Mouse (Mus musculus) layer of hippocampus, adult 2 months (tissue): ENCODE data around the gene Lrrfip1. TPM values are rescaled to one million over a fixed set of nuclear protein-coding genes. Genes with fewer than 3 reads are reported as not detected.
A peak's percentile ranks its signal among the peaks of the same experiment; 100 is the strongest.

Source experiments
- DNase-seq, 2 experiments: peaks; one replicate each; pipeline ENCODE4 v3.0.0; 2022; ENCODE audit warnings: low spot score in 2 of 2
- H3K27ac ChIP-seq: fragments of 200-600 bp; 2 replicates; pipeline ENCODE4 v1.8.1; 2022
- H3K4me3 ChIP-seq: fragments of 200-600 bp; 2 replicates; pipeline ENCODE4 v1.8.1; 2022; ENCODE audit warnings: mild to moderate bottlenecking
- CTCF ChIP-seq: fragments of 200-600 bp; conservative IDR thresholded peaks from 2 replicates; pipeline ENCODE4 v1.8.1; 2022; ENCODE audit warnings: antibody characterized with exemption, mild to moderate bottlenecking, moderate library complexity
- total RNA-seq, 2 experiments: library from RNA; stranded (reverse); gene quantifications; 2 replicates each; pipeline ENCODE4 v1.2.3; 2021

Gene Lrrfip1
- total RNA-seq, 2 experiments from 2014 or later: 77.6 to 82.3 TPM

DNA sequence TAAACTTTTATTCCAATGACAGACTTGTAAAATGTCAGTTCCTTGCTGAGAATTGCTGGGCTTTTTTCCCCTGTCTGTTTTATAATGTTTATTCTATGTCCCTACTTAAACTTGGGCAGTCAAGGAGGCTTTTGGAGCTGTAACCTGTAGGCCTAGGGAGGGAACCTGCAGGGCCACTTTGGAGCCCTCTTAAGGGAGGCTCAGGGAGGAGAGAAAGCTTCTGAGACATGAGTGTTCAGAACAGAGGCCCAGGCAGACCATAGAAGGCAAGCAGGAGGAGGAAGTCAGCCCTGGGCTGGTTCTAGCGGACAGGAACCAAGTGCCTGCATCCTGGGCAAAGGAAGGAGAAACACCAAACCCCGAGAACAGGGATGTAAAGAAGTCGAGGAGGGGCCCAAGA lies 56.3 kb downstream of the Lrrfip1 start:
- H3K27ac ChIP-seq: peak overlapping the region; percentile 52
- TF ChIP-seq CTCF: no peak

DNA sequence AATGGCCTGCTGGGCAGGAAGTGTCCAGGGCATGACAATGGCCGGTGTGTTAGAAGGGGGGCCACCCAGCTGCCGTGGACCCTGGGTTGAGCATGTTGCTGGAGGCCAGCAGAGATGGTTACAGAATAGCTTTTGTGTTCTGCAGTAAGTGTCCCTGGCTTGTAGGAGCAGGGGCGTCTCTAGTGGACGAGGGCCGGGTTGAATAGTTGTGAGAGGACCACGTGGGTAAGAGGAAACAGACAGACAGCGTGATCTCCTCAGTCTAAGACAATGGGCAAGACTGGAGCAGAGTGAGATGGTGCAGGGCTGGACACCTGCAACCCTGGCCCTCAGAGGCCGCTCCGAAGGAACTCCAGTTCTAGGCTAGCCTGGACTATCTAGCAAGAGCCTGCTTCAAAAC lies 57.2 kb downstream of the Lrrfip1 start:
- no peak for TF ChIP-seq CTCF
- 0 out of 2 replicates have a peak overlapping the region, but pooled peaks have one; percentile 33 for H3K27ac ChIP-seq
- H3K4me3 ChIP-seq: no peak overlapping the region
- no peak for DNase-seq

More for the DNA sequence above, 56.3 kb downstream of the Lrrfip1 start:
- H3K4me3 ChIP-seq: no peak overlapping the region
- no peak for DNase-seq

DNA sequence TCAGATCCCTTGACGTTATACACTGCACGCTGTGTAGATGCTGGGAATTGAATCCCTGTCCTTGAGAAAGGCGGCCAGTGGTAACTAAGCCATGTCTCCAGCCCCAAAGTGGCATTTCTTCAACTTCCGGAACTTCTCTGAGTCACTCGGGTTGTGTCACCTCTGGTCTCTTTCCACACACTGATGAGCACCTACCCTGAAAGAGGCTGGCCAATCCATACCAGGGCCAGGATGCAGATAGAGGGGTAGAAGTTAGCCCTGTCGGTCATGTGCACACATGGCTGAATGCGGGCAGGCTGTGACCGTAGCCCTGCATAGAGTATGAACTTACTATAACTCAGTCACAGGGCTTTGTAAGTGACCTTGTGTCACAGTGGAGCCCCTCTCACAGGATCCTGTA lies 57.9 kb downstream of the Lrrfip1 start:
- DNase-seq: no peak
- 0 out of 2 replicates have a peak overlapping the region, but pooled peaks have one; percentile 33 for H3K27ac ChIP-seq
- H3K4me3 ChIP-seq: no peak overlapping the region
- no peak for TF ChIP-seq CTCF

DNA sequence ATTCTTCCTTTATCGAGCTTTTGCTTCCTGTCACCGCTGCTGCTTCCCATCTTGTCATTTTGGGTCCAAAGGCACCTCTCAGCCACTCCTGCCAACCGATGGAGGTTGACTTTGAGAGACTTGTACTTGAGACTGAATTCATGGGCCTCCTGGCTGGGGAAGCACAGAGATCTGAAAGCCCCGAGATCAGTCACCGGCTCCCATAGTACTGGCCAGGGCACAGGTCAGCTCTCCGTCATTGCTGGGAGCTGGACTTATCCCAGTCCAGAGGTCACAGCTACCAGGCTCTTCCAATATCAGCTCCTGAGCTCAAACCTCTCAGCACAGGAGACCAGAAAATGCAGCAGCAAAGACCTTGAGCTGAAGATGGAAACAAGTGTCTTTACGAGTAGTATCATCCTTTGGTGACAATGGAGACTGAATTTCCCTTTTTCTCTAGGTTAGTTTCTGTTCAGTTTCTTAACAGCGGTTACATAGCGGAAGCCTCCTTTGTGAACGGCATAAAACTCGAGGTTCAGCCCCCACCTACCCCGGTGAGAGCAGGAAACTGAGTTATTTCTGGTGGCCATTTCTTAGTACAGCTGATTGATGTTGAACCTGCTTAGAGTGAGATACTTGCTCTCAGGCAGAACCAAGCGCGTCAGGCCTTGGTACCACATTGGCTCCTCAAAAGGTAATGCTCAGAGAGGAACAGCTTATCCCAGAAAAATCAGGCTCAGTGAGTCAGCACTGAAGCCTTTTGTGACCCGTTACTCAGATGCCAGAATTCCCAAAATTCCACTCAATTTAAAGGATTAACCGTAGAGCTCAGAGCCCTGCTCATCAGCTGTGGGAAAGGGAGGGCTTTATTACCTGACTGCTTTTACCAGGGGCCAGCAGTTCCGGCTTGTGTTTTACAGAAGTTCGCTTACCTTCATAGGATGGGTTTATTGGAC lies 59.0 kb downstream of the Lrrfip1 start:
- peak overlapping the region; percentile 55 for H3K27ac ChIP-seq
- no peak for TF ChIP-seq CTCF
- DNase-seq: no peak
- H3K4me3 ChIP-seq: no peak overlapping the region

DNA sequence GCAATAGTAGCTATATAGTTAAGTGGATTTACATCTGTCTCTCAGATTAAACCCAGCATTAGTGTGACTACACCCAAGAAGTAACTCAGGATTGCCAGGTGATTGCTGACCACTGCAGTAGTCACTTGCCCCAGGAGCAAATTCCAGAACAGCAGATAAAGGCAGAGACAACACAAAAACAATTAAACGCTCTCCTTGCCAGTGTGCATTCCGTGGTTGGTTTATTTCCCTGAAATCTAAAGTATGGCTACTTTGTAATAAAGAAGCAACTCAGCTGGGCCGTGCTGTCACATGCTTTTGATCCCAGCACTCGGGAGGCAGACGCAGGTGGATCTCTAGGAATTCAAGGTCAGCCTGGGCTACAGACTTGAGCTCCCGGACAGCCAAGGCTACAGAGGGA lies 59.7 kb downstream of the Lrrfip1 start:
- no peak for DNase-seq
- Histone ChIP-seq H3K27ac (peak overlapping the region; percentile 55; the same call in 1 of the 2 replicates), H3K4me3 (no peak overlapping the region)
- no peak for TF ChIP-seq CTCF

DNA sequence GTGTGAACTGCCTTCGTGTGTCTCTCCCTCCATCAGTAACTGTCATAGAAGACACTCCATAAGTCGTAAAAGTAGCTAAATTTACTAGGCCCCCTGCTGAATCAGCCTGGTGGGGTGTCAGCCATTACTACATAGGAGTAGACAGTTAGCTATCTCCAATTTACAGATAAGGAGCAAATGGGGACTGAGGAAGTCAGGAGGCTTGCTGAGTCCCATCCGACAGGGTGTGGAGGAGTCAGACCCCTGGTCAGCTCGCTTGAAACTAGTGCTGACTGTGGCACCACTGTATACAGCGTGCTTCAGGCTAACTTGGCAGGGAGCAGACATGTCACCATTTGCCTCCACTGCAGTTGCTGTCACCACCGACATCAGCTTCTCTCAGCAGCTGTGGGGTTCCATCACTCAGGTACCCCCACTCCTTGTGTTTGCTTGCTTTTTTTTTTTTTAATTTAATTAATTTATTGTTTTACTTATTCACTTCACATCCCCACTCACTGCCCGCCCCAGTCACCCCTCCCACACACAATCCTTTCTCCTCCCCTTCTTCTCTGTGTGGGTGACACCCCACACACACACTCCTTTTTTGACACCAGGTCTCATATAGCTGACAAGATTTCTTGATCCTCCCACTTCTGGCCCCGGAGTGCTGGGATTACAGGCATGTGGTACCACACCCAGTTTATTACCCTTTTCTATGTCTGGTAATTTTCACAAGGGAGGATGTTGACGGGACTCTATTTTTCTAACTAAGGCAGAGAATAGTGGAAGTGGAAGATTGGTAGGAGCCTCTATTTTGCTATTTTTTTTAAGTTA lies 61.5 kb downstream of the Lrrfip1 start:
- peak overlapping the region; percentile 95 for H3K27ac ChIP-seq
- no peak overlapping the region for H3K4me3 ChIP-seq
- TF ChIP-seq CTCF: no peak
- no peak for DNase-seq

DNA sequence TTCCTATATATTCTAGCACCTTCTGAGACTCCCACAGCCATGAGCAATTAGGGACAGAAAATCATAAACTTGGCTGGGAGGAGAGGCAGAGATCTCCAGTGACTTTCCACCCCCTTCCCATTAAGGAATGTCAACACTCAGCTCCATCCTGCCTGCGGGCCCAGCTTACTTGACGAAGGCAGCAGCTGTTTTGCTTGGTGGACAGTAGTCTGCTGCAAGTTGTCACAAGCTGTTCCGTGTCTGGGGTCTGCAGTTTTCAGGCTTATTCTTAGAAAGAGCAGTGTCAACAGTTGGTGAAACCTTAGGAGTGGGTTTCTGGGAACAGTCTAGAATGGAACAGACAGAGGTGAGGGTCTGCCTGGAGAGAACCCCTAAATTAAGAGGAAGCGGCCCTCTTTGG lies 62.6 kb downstream of the Lrrfip1 start:
- TF ChIP-seq CTCF: no peak
- peak overlapping the region; percentile 95 for H3K27ac ChIP-seq
- no peak overlapping the region for H3K4me3 ChIP-seq
- no peak for DNase-seq

DNA sequence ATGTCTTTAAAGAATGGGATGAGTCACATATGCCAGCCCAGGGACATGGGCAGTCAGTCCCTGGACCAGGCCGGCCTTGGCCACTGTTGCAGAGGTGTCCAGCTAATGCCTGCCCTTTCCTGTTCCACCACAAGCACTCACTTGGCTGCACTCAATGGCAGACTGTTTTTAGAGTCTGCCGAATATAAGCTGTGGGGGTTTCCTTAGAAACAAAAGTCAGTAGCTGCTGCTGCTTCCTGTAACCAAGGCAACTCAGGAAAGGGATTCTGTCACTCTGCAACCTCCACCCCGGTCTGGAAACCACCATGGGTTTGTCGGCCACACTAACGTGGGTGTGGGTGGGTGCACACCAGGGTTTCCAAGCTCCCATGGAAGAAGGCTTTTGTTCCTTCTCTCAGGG lies 63.8 kb downstream of the Lrrfip1 start:
- Histone ChIP-seq H3K27ac (peak overlapping the region; percentile 95), H3K4me3 (peak overlapping the region; percentile 26; the same call in 1 of the 2 replicates)
- TF ChIP-seq CTCF: peak; percentile 30
- DNase-seq: peak; percentile 69 to 83

DNA sequence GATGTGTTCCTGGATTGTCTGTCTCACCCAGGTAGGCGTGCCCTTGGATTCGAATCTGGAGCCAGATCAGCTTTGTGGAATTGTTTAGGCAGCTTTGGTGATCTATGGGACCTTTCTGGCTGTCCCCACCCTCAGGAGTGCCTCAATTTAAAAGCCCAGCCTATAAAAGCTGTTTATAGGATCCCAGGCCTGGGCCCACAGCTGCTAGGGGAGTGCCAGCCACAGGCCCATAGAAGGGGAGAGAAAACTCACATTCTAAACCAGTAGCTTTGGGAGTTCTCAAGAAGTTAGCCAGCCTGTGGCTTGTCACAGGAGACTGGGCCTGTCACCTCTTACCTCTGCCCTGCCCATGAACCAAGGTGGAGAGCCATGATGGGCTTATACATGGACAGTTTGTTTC lies 65.5 kb downstream of the Lrrfip1 start:
- Histone ChIP-seq H3K4me3 (no peak overlapping the region), H3K27ac (peak overlapping the region; percentile 95)
- no peak for TF ChIP-seq CTCF
- no peak for DNase-seq

DNA sequence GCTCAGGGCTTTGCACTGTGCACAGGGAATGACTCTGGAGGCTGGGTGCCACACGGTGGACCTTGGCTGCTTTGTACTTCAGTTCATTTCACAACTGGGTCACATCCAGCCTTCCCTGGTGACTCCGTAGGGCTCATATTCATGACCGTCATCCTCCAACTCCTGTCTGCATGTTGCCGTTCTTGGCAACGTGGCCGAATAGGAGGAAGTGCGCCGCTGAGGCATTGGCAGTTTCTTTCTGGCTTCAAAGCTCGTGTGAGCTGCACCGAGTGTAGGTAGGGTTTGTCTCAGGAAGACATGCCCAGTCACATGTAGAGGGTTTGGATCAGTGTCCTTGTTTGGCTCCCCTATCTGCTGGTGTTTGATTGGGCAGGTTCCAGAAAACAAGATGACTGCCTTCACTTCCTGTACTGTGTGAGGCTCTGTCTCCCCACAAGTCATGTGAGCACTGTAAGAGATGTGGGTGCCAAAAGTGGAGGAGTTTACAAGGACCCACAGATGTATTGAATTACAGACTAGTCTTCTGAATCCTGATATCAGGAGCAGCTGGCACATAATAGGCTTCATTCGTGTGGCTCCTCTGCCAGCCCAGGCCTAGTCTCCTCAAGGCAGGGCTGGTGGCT lies 66.5 kb downstream of the Lrrfip1 start:
- H3K27ac ChIP-seq: peak overlapping the region; percentile 95
- no peak for TF ChIP-seq CTCF
- H3K4me3 ChIP-seq: no peak overlapping the region
- peak in 1 of 2 experiments; percentile 48 for DNase-seq

DNA sequence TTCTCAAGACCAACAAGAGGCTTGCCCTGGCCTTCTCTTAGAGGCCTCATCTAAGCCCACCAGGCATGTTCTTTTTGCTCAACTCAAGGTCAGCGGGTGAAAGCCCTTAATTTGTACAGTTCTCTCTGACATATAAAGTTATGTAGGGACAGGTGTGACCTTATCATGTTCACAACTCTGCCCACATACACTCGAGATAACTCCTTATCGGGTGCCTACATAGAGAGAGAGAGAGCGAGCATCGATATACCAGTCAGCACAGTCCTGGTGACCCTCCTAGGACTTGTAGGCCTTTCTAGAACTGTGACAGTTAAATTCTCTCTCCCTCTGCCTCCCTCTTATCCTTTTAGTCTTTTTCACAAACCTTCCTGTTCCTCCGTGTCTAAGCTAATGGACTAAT lies 67.5 kb downstream of the Lrrfip1 start:
- TF ChIP-seq CTCF: no peak
- DNase-seq: no peak
- H3K4me3 ChIP-seq: no peak overlapping the region
- peak overlapping the region; percentile 95 for H3K27ac ChIP-seq

DNA sequence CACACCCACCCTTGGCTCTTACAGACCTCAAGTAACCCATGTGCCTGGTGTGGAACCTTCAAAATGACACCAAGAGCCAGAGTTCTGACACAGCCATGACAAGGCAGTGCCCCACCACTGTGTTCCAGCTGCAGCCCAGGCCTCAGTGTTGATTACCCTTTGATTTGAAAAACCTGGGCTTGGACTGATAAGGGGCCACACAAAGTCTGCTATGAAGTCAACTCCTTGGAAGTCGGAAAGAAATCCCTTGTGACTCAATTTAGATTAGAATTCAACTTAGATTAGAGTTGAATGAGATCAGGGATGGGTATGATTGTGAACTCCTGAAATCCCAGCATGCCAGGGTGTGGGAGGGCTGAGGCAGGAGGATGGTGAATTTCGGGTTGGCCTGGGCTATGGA lies 68.1 kb downstream of the Lrrfip1 start:
- no peak overlapping the region for H3K27ac ChIP-seq
- no peak overlapping the region for H3K4me3 ChIP-seq
- no peak for TF ChIP-seq CTCF
- DNase-seq: no peak

DNA sequence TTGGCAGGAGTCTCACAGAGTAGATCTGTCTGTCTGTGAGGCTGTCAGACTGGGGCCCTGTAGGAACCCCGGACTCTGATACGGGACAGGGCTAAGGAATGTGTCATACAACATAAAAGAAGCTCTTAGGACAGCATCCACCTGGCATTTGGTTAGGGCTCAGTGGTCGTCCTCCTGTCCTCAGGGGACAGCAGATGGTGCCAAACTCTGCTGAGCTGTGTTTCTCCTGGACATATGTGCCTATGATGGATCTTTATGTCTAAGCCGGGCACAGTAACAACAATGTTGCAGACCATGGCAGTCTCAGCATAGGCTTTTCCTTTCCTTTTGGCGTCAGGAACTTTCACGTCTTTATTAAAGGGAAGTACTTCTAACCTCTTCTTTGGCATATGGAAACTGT lies 69.2 kb downstream of the Lrrfip1 start:
- DNase-seq: no peak
- TF ChIP-seq CTCF: no peak
- H3K4me3 ChIP-seq: no peak overlapping the region
- no peak overlapping the region for H3K27ac ChIP-seq
